Mouse (Mus musculus): ENCODE measurements at regions not wholly inside any gene's neighbourhood (a gene's known extent, or its start where the extent isn't known, plus 50 kb on each side); places are given as distances from the start of the nearest gene placed in this dataset.

GRCm38 (mm10) chr1:156999272-156999671 lies 59.8 kb upstream of the Ralgps2 start:
- no peak for TF ChIP-seq CTCF (IDR thresholded peaks at IDR 0.05)
- DNase-seq (ENCODE audit: low read depth, low spot score): no peak
- in situ Hi-C loops (cut with MboI; ENCODE audit: low pct_unique_long_range_greater_than_20kb): loop anchor here (5.0 kb wide), 1 partner anchor 57 kb away; no protein-coding TSS in a partner anchor
- ChIA-PET POLR2A (interaction anchor here (0.9 kb wide), 1 partner anchor 14 kb away, joined by 3 read pairs; no protein-coding TSS in a partner anchor), CTCF (interaction anchor here (0.8 to 1.8 kb wide), 2 partner anchors 10 to 82 kb away, joined by 3 to 6 read pairs; no protein-coding TSS in a partner anchor)
- no peak for ATAC-seq
- no peaks in the 10 kb centered on the region for H3K27me3 ChIP-seq

- no peaks in the 10 kb centered on the region for H3K27me3 ChIP-seq
- DNase-seq (ENCODE audit: low read depth, low spot score) (peak; percentile 71), ATAC-seq (peak; percentile 84)
- no peak for TF ChIP-seq CTCF (IDR thresholded peaks at IDR 0.05)
- ChIA-PET CTCF (interaction anchor here (1.4 to 1.8 kb wide), 2 partner anchors 22 to 80 kb away, joined by 3 to 6 read pairs; no protein-coding TSS in a partner anchor), POLR2A (no interaction called here)
- in situ Hi-C loops (cut with MboI; ENCODE audit: low pct_unique_long_range_greater_than_20kb): loop anchor here (5.0 kb wide), 1 partner anchor 55 kb away; no protein-coding TSS in a partner anchor
Observed at GRCm38 (mm10) chr1:156997476-156998305, 58.3 kb upstream of the Ralgps2 start.

GRCm38 (mm10) chr1:156997033-156997432 lies 57.6 kb upstream of the Ralgps2 start:
- no peaks in the 10 kb centered on the region for H3K27me3 ChIP-seq
- DNase-seq (ENCODE audit: low read depth, low spot score): no peak
- ChIA-PET POLR2A (no interaction called here), CTCF (no interaction called here)
- no peak for TF ChIP-seq CTCF (IDR thresholded peaks at IDR 0.05)
- in situ Hi-C loops (cut with MboI; ENCODE audit: low pct_unique_long_range_greater_than_20kb): loop anchor here (5.0 kb wide), 1 partner anchor 55 kb away; no protein-coding TSS in a partner anchor
- ATAC-seq: no peak

- no peaks in the 10 kb centered on the region for H3K27me3 ChIP-seq
- no peak for DNase-seq (ENCODE audit: low read depth, low spot score)
- no peak for TF ChIP-seq CTCF (IDR thresholded peaks at IDR 0.05)
- no peak for ATAC-seq
- POLR2A ChIA-PET: no interaction called here
- in situ Hi-C loops (cut with MboI; ENCODE audit: low pct_unique_long_range_greater_than_20kb): loop anchor here (5.0 kb wide), 1 partner anchor 54 kb away; no protein-coding TSS in a partner anchor
- CTCF ChIA-PET: no interaction called here
Observed at GRCm38 (mm10) chr1:156996084-156996880, 56.9 kb upstream of the Ralgps2 start.

GRCm38 (mm10) chr1:156995180-156995951 lies 55.9 kb upstream of the Ralgps2 start:
- no peak for TF ChIP-seq CTCF (IDR thresholded peaks at IDR 0.05)
- in situ Hi-C loops (cut with MboI; ENCODE audit: low pct_unique_long_range_greater_than_20kb): loop anchor here (5.0 kb wide), 1 partner anchor 53 kb away; no protein-coding TSS in a partner anchor
- POLR2A ChIA-PET: no interaction called here
- CTCF ChIA-PET: no interaction called here
- H3K27me3 ChIP-seq: no peaks in the 10 kb centered on the region
- ATAC-seq (no peak), DNase-seq (ENCODE audit: low read depth, low spot score) (no peak)

GRCm38 (mm10) chr1:156994644-156995016 lies 55.2 kb upstream of the Ralgps2 start:
- in situ Hi-C loops (cut with MboI; ENCODE audit: low pct_unique_long_range_greater_than_20kb): loop anchor here (5.0 kb wide), 1 partner anchor 52 kb away; no protein-coding TSS in a partner anchor
- ATAC-seq (no peak), DNase-seq (ENCODE audit: low read depth, low spot score) (no peak)
- ChIA-PET POLR2A (no interaction called here), CTCF (no interaction called here)
- no peaks in the 10 kb centered on the region for H3K27me3 ChIP-seq
- TF ChIP-seq CTCF (IDR thresholded peaks at IDR 0.05): no peak

GRCm38 (mm10) chr1:156994005-156994643 lies 54.7 kb upstream of the Ralgps2 start:
- TF ChIP-seq CTCF (IDR thresholded peaks at IDR 0.05): no peak
- H3K27me3 ChIP-seq: no peaks in the 10 kb centered on the region
- ChIA-PET CTCF (no interaction called here), POLR2A (no interaction called here)
- no peak for ATAC-seq
- no peak for DNase-seq (ENCODE audit: low read depth, low spot score)
- in situ Hi-C loops (cut with MboI; ENCODE audit: low pct_unique_long_range_greater_than_20kb): no loop called here

GRCm38 (mm10) chr1:156993105-156993504 lies 53.7 kb upstream of the Ralgps2 start:
- in situ Hi-C loops (cut with MboI; ENCODE audit: low pct_unique_long_range_greater_than_20kb): no loop called here
- H3K27me3 ChIP-seq: no peaks in the 10 kb centered on the region
- ATAC-seq (no peak), DNase-seq (ENCODE audit: low read depth, low spot score) (no peak)
- ChIA-PET CTCF (interaction anchor here (1.1 kb wide), 1 partner anchor 84 kb away, joined by 3 read pairs; no protein-coding TSS in a partner anchor), POLR2A (no interaction called here)
- no peak for TF ChIP-seq CTCF (IDR thresholded peaks at IDR 0.05)

- ATAC-seq (no peak), DNase-seq (ENCODE audit: low read depth, low spot score) (no peak)
- in situ Hi-C loops (cut with MboI; ENCODE audit: low pct_unique_long_range_greater_than_20kb): no loop called here
- POLR2A ChIA-PET: no interaction called here
- no peaks in the 10 kb centered on the region for H3K27me3 ChIP-seq
- no peak for TF ChIP-seq CTCF (IDR thresholded peaks at IDR 0.05)
- CTCF ChIA-PET: interaction anchor here (1.1 kb wide), 1 partner anchor 85 kb away, joined by 3 read pairs; no protein-coding TSS in a partner anchor
Observed at GRCm38 (mm10) chr1:156992536-156992935, 53.1 kb upstream of the Ralgps2 start.

All from Patski (cell line).